Mouse (Mus musculus) CH12.LX (cell line): ENCODE data around the gene Cox19. TPM values are rescaled to one million over a fixed set of nuclear protein-coding genes. Genes with fewer than 3 reads are reported as not detected.
"Not testable (repeated sequence)": the region's sequence is repeated elsewhere in the genome, so short reads cannot be mapped to it uniquely, and the experiment has no call there.

ENCODE experiments used
- DNase-seq: peaks from one replicate; pipeline ENCODE4 v3.0.0-alpha.2; 2013; ENCODE audit errors: extremely low read depth
- H3K27ac ChIP-seq: 2 replicates; pipeline ENCODE4 v1.5.1; 2012; ENCODE audit warnings: low read depth, mild to moderate bottlenecking, control low read depth, moderate library complexity; ENCODE audit not compliant: insufficient read depth
- H3K27me3 ChIP-seq: replicated peaks from 2 replicates; pipeline ENCODE3; 2012; ENCODE audit warnings: inconsistent platforms
- H3K36me3 ChIP-seq, 2 experiments: replicated peaks in 1 of 2; 2 replicates each; pipeline versions ENCODE3 to v1.6.1; 2012; ENCODE audit warnings: inconsistent platforms in 1 of 2, low read length in 1 of 2, mild to moderate bottlenecking in 1 of 2, mixed read lengths in 1 of 2, moderate library complexity in 1 of 2; ENCODE audit not compliant: control insufficient read depth in 1 of 2, insufficient read depth in 1 of 2
- H3K4me1 ChIP-seq, 2 experiments: 2 replicates each; pipeline ENCODE4 v1.6.1; 2012; ENCODE audit warnings: inconsistent platforms in 1 of 2, moderate library complexity in 1 of 2; ENCODE audit not compliant: insufficient read depth in 2 of 2, control insufficient read depth in 1 of 2
- H3K4me2 ChIP-seq: 2 replicates; pipeline ENCODE4 v1.6.1; 2012; ENCODE audit warnings: low read depth, mild to moderate bottlenecking, control low read depth; ENCODE audit not compliant: poor library complexity, insufficient read depth, severe bottlenecking
- H3K4me3 ChIP-seq, 3 experiments: fragments of 150-350 bp in 1 of 3; sonication (generic) in 1 of 3; replicated peaks in 1 of 3; 2 replicates each; pipeline versions ENCODE3 to v1.5.1; 2011 to 2012; ENCODE audit warnings: low read depth in 2 of 3, low read length in 2 of 3, mild to moderate bottlenecking in 2 of 3, moderate library complexity in 2 of 3, control low read depth in 1 of 3, improper control_type of control experiment in 1 of 3, inconsistent platforms in 1 of 3, mixed read lengths in 1 of 3; ENCODE audit not compliant: poor library complexity in 1 of 3
- H3K79me2 ChIP-seq: replicated peaks from 2 replicates; pipeline ENCODE4 v1.6.1; 2012; ENCODE audit warnings: mild to moderate bottlenecking, moderate library complexity; ENCODE audit not compliant: control insufficient read depth, poor library complexity, insufficient read depth, severe bottlenecking; ENCODE audit errors: extremely low read depth
- H3K9ac ChIP-seq: 2 replicates; pipeline ENCODE4 v1.6.1; 2012; ENCODE audit warnings: low read depth, mild to moderate bottlenecking, control low read depth, moderate library complexity; ENCODE audit not compliant: insufficient read depth
- H3K9me3 ChIP-seq: replicated peaks from 2 replicates; pipeline ENCODE3; 2012; ENCODE audit warnings: low read length, inconsistent platforms, mixed read lengths
- CTCF ChIP-seq, 2 experiments: IDR thresholded peaks in 1 of 2; conservative IDR thresholded peaks in 1 of 2; 2 replicates each; pipeline ENCODE4 v1.5.1; 2011 to 2012; ENCODE audit warnings: low read depth in 2 of 2, low read length in 2 of 2, improper control_type of control experiment in 1 of 2, inconsistent platforms in 1 of 2, mild to moderate bottlenecking in 1 of 2, moderate library complexity in 1 of 2
- HCFC1 ChIP-seq: IDR thresholded peaks from 2 replicates; pipeline ENCODE4 v1.6.1; 2012; ENCODE audit warnings: low read depth, mild to moderate bottlenecking, inconsistent platforms, low read length, improper control_type of control experiment
- IRF4 ChIP-seq: IDR thresholded peaks from 2 replicates; pipeline ENCODE4 v1.6.1; 2014; ENCODE audit warnings: low read depth, mild to moderate bottlenecking, inconsistent platforms, low read length, improper control_type of control experiment
- MAZ ChIP-seq: IDR thresholded peaks from 2 replicates; pipeline ENCODE4 v1.6.1; 2012; ENCODE audit warnings: low read depth, mild to moderate bottlenecking, inconsistent platforms, low read length, improper control_type of control experiment, moderate library complexity
- POLR2A ChIP-seq: IDR thresholded peaks from 2 replicates; pipeline ENCODE4 v1.6.1; 2011; ENCODE audit warnings: low read depth, mild to moderate bottlenecking, improper control_type of control experiment, low read length
- POLR2AphosphoS2 ChIP-seq: IDR thresholded peaks from 2 replicates; pipeline ENCODE4 v1.6.1; 2011; ENCODE audit warnings: low read depth, low read length, improper control_type of control experiment
- RCOR1 ChIP-seq: conservative IDR thresholded peaks from 2 replicates; pipeline ENCODE4 v1.6.1; 2012; ENCODE audit warnings: low read depth, mild to moderate bottlenecking, inconsistent platforms, low read length, improper control_type of control experiment
- TBP ChIP-seq: conservative IDR thresholded peaks from 2 replicates; pipeline ENCODE4 v1.6.1; 2011; ENCODE audit warnings: low read depth, low read length, improper control_type of control experiment
- UBTF ChIP-seq: IDR thresholded peaks from 2 replicates; pipeline ENCODE4 v1.6.1; 2012; ENCODE audit warnings: low read depth, mild to moderate bottlenecking, inconsistent platforms, low read length, improper control_type of control experiment, moderate library complexity
- USF1 ChIP-seq: IDR thresholded peaks from 2 replicates; pipeline ENCODE4 v1.6.1; 2014; ENCODE audit warnings: low read depth, mild to moderate bottlenecking, inconsistent platforms, low read length, improper control_type of control experiment
- USF2 ChIP-seq: conservative IDR thresholded peaks from 2 replicates; pipeline ENCODE4 v1.6.1; 2011; ENCODE audit warnings: low read depth, low read length, improper control_type of control experiment
- ZKSCAN1 ChIP-seq: IDR thresholded peaks from 2 replicates; pipeline ENCODE4 v1.6.1; 2012; ENCODE audit warnings: low read depth, inconsistent platforms, low read length, improper control_type of control experiment, borderline replicate concordance
- ZMIZ1 ChIP-seq: IDR thresholded peaks from 2 replicates; pipeline ENCODE4 v1.6.1; 2012; ENCODE audit warnings: low read depth, mild to moderate bottlenecking, inconsistent platforms, low read length, improper control_type of control experiment
- dilution Hi-C: fragments of 300-500 bp; cut with MboI; formaldehyde crosslinking; loops from 2 replicates; pipeline ENCODE4 v1.14.3; 2020; ENCODE audit warnings: low sequenced_read_pairs; ENCODE audit not compliant: extremely low pct_unique_long_range_greater_than_20kb, extremely low pct_ligation_motif_present
- in situ Hi-C: fragments of 300-500 bp; cut with MboI; formaldehyde crosslinking; loops from 3 replicates; pipeline ENCODE4 v1.14.3; 2019; ENCODE audit warnings: low sequenced_read_pairs, low pct_ligation_motif_present, low pct_unique_long_range_greater_than_20kb, mixed read lengths
- polyA plus RNA-seq: library from polyadenylated mRNA; unstranded; fragments of >175 nt; gene quantifications from 2 replicates; pipeline ENCODE4 v1.2.1, GENCODE M21; 2012; ENCODE audit warnings: low read depth; ENCODE audit not compliant: insufficient read length
- total RNA-seq, 2 experiments: library from RNA; depleted of rRNA; stranded (reverse); fragments of 300-350 nt in 1 of 2; fragments of >200 nt in 1 of 2; gene quantifications; 2 replicates each; pipeline ENCODE4 v1.2.3; 2012 to 2014

Cox19 gene
- total and polyA plus RNA-seq, 3 experiments = 30.1 to 70.1 (median 32.1) TPM

DNA sequence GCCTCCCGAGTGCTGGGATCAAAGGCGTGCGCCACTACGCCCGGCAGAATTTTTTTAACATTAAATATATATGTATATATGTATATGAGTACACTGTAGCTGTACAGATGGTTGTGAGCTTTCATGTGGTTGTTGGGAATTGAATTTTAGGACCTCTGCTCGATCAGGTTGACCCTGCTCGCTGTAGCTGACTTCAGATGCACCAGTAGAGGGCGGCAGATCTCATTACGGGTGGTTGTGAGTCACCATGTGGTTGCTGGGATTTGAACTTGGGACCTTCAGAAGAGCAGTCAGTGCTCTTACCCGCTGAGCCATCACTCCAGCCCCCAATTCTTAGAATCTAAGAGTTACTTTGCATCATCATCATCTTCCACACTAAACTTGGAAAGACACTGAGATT lies 16.8 kb downstream of the Cox19 start:
- H3K4me2 ChIP-seq, H3K27me3 ChIP-seq, dilution Hi-C loops, H3K9ac ChIP-seq, DNase-seq, H3K9me3 ChIP-seq, in situ Hi-C loops, H3K27ac ChIP-seq, H3K4me3 ChIP-seq, H3K79me2 ChIP-seq: not testable (repeated sequence)
- peak in 1 of 2 experiments; percentile 26; a peak in 2 of 4 replicates for TF ChIP-seq CTCF (conservative IDR thresholded peaks at IDR 0.05 in 1 of 2, IDR thresholded peaks at IDR 0.05 in 1 of 2; ENCODE audit: low read depth in 2 of 2, low read length in 2 of 2)
- peaks cover 0 to 14% of the 10 kb centered on the region in 2 experiments; a peak in 2 of 4 replicates for H3K4me1 ChIP-seq
- peaks cover 29 to 44% of the 10 kb centered on the region in 2 experiments for H3K36me3 ChIP-seq

DNA sequence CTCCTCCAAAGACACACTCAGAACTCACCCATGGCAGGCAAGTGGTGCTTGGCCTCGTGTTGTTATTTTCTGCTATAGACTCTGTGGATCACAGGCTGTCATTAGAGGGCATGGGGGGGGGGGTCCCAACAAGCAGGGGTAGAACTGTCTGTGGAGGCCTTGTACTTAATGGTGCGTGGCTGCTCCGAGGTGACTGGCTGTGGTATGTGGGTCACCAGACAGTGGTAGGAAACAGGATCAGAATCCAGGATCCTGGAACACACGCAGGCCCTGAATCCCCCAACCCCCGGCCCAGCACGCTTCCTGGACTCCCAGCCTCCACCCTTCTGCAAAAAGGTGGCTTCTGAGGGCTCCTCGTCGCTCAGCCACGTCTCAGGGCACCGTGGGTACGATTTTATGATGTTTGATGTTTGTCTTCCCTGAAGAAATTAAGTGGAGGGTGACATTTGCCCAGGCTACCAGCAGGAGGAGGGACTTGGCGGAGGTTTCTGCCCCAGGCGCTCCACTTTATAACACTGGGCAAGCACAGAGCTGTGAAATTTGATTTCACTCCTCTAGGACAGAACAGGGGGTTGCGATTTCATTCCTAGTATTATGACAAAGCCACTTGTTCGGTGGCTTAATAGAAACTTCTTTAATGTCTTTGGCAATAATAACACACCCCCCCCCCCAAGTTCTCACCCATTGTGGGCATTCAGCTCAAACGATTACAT lies 17.8 kb downstream of the Cox19 start:
- H3K79me2 ChIP-seq = no peaks in the 10 kb centered on the region
- no peak overlapping the region for H3K27ac ChIP-seq
- peaks cover 0 to 9% of the 10 kb centered on the region in 2 experiments; a peak in 2 of 4 replicates for H3K4me1 ChIP-seq
- peaks cover 19 to 35% of the 10 kb centered on the region in 2 experiments for H3K36me3 ChIP-seq
- H3K4me3 ChIP-seq = no peak overlapping the region
- no peaks in the 10 kb centered on the region for H3K9me3 ChIP-seq
- H3K4me2 ChIP-seq = no peak overlapping the region
- no peak for DNase-seq
- dilution Hi-C loops = no loop called here
- no peaks in the 10 kb centered on the region for H3K27me3 ChIP-seq
- in situ Hi-C loops = no loop called here
- H3K9ac ChIP-seq = no peak overlapping the region
- no peak for TF ChIP-seq IRF4
- no peak for TF ChIP-seq USF1
- TF ChIP-seq POLR2AphosphoS2 = no peak
- no peak for TF ChIP-seq ZMIZ1
- TF ChIP-seq USF2 = no peak
- TF ChIP-seq UBTF = no peak
- TF ChIP-seq MAZ = no peak
- TF ChIP-seq TBP = no peak
- TF ChIP-seq HCFC1 = no peak
- no peak for TF ChIP-seq ZKSCAN1
- TF ChIP-seq POLR2A = no peak
- no peak for TF ChIP-seq CTCF (conservative IDR thresholded peaks at IDR 0.05 in 1 of 2, IDR thresholded peaks at IDR 0.05 in 1 of 2; ENCODE audit: low read depth in 2 of 2, low read length in 2 of 2)
- no peak for TF ChIP-seq RCOR1
